Mouse (Mus musculus): Measurements from ENCODE around the gene Bcas1. TPM values are rescaled to one million over a fixed set of nuclear protein-coding genes. Genes with fewer than 3 reads are reported as not detected.

Gene Bcas1
- total and polyA plus RNA-seq, 3 experiments, result 0.13 to 0.35 TPM; not detected in 1

GRCm38 (mm10) chr2:170356667-170357374 lies 70.8 kb downstream of the Bcas1 start:
- no peak for DNase-seq (ENCODE audit: low read depth, low spot score)
- TF ChIP-seq SMC3 (IDR thresholded peaks at IDR 0.05; ENCODE audit: low read depth, low read length), result no peak
- no peak for TF ChIP-seq KAT2A (conservative IDR thresholded peaks at IDR 0.05; ENCODE audit: low read depth, low read length)
- TF ChIP-seq TCF12 (IDR thresholded peaks at IDR 0.05; ENCODE audit: low read depth, low read length), result no peak
- no peak for TF ChIP-seq MYC (IDR thresholded peaks at IDR 0.05; ENCODE audit: low read depth, low read length)
- TF ChIP-seq UBTF (IDR thresholded peaks at IDR 0.05; ENCODE audit: borderline replicate concordance, insufficient read depth, low read depth, low read length), result no peak
- no peak for TF ChIP-seq POLR2AphosphoS2 (IDR thresholded peaks at IDR 0.05; ENCODE audit: low read length)
- TF ChIP-seq RAD21 (IDR thresholded peaks at IDR 0.05; ENCODE audit: low read depth, low read length), result peak; percentile 4
- TF ChIP-seq ELF1 (IDR thresholded peaks at IDR 0.05; ENCODE audit: low read depth, low read length), result no peak
- no peak for TF ChIP-seq GABPA (IDR thresholded peaks at IDR 0.05; ENCODE audit: low read depth, low read length)
- TF ChIP-seq ETS1 (IDR thresholded peaks at IDR 0.05; ENCODE audit: low read depth, low read length), result no peak
- TF ChIP-seq HCFC1 (IDR thresholded peaks at IDR 0.05; ENCODE audit: low read depth, low read length), result no peak
- TF ChIP-seq TBP (IDR thresholded peaks at IDR 0.05; ENCODE audit: low read depth, low read length), result no peak
- peak; percentile 5 to 13 (median 8); a peak in 1 of 6 replicates for TF ChIP-seq CTCF (IDR thresholded peaks at IDR 0.05 in 2 of 3, conservative IDR thresholded peaks at IDR 0.05 in 1 of 3; ENCODE audit: control insufficient read depth in 1 of 3, insufficient read depth in 1 of 3, low read depth in 2 of 3, low read length in 3 of 3, poor library complexity in 1 of 3, severe bottlenecking in 1 of 3)
- TF ChIP-seq MAZ (IDR thresholded peaks at IDR 0.05; ENCODE audit: low read depth, low read length), result no peak
- TF ChIP-seq USF1 (IDR thresholded peaks at IDR 0.05; ENCODE audit: low read depth, low read length), result no peak
- TF ChIP-seq POLR2AphosphoS5 (IDR thresholded peaks at IDR 0.05; ENCODE audit: borderline replicate concordance, low read depth, low read length), result no peak
- TF ChIP-seq MAFK (IDR thresholded peaks at IDR 0.05; ENCODE audit: borderline replicate concordance, low read depth, low read length), result no peak
- Histone ChIP-seq H3K79me2 (ENCODE audit: control insufficient read depth, insufficient read depth, low read length, poor library complexity) (no peaks in the 10 kb centered on the region), H3K9ac (ENCODE audit: control insufficient read depth, low read depth, low read length, poor library complexity, severe bottlenecking) (no peak overlapping the region), H3K27me3 (ENCODE audit: control insufficient read depth in 1 of 2, insufficient read depth in 2 of 2, low read length in 2 of 2) (no peaks in the 10 kb centered on the region), H3K9me3 (replicated peaks; ENCODE audit: insufficient read depth, low read length) (no peaks in the 10 kb centered on the region), H3K36me3 (ENCODE audit: control insufficient read depth in 1 of 2, insufficient read depth in 2 of 2, low read length in 2 of 2) (no peaks in the 10 kb centered on the region), H3K4me3 (ENCODE audit: control insufficient read depth in 1 of 2, insufficient read depth in 1 of 2, low read depth in 2 of 2, low read length in 2 of 2) (no peak overlapping the region), H3K4me1 (ENCODE audit: control insufficient read depth in 1 of 2, insufficient read depth in 2 of 2, low read length in 2 of 2) (no peaks in the 10 kb centered on the region), H3K27ac (ENCODE audit: control insufficient read depth, low read depth, low read length) (no peak overlapping the region)

- Histone ChIP-seq H3K79me2 (ENCODE audit: control insufficient read depth, insufficient read depth, low read length, poor library complexity) (no peaks in the 10 kb centered on the region), H3K36me3 (ENCODE audit: control insufficient read depth in 1 of 2, insufficient read depth in 2 of 2, low read length in 2 of 2) (no peaks in the 10 kb centered on the region), H3K27ac (ENCODE audit: control insufficient read depth, low read depth, low read length) (no peak overlapping the region), H3K9ac (ENCODE audit: control insufficient read depth, low read depth, low read length, poor library complexity, severe bottlenecking) (no peak overlapping the region), H3K4me3 (ENCODE audit: control insufficient read depth in 1 of 2, insufficient read depth in 1 of 2, low read depth in 2 of 2, low read length in 2 of 2) (no peak overlapping the region), H3K4me1 (ENCODE audit: control insufficient read depth in 1 of 2, insufficient read depth in 2 of 2, low read length in 2 of 2) (no peaks in the 10 kb centered on the region), H3K9me3 (replicated peaks; ENCODE audit: insufficient read depth, low read length) (no peaks in the 10 kb centered on the region), H3K27me3 (ENCODE audit: control insufficient read depth in 1 of 2, insufficient read depth in 2 of 2, low read length in 2 of 2) (no peaks in the 10 kb centered on the region)
- peak; percentile 49 for DNase-seq (ENCODE audit: low read depth, low spot score)
- TF ChIP-seq SIN3A (IDR thresholded peaks at IDR 0.05; ENCODE audit: low read length) (no peak), ZC3H11A (IDR thresholded peaks at IDR 0.05; ENCODE audit: low read depth, low read length) (no peak), TAL1 (IDR thresholded peaks at IDR 0.05; ENCODE audit: low read length) (no peak), MXI1 (IDR thresholded peaks at IDR 0.05; ENCODE audit: low read depth, low read length) (no peak), MEF2A (IDR thresholded peaks at IDR 0.05; ENCODE audit: extremely low read depth, insufficient replicate concordance, low read depth, low read length, poor library complexity, severe bottlenecking) (no peak), CTCF (IDR thresholded peaks at IDR 0.05 in 2 of 3, conservative IDR thresholded peaks at IDR 0.05 in 1 of 3; ENCODE audit: control insufficient read depth in 1 of 3, insufficient read depth in 1 of 3, low read depth in 2 of 3, low read length in 3 of 3, poor library complexity in 1 of 3, severe bottlenecking in 1 of 3) (peak; percentile 51 to 71 (median 64)), RAD21 (IDR thresholded peaks at IDR 0.05; ENCODE audit: low read depth, low read length) (peak; percentile 22), CHD2 (IDR thresholded peaks at IDR 0.05; ENCODE audit: low read length) (no peak), HCFC1 (IDR thresholded peaks at IDR 0.05; ENCODE audit: low read depth, low read length) (no peak), TCF12 (IDR thresholded peaks at IDR 0.05; ENCODE audit: low read depth, low read length) (no peak), TBP (IDR thresholded peaks at IDR 0.05; ENCODE audit: low read depth, low read length) (no peak), GABPA (IDR thresholded peaks at IDR 0.05; ENCODE audit: low read depth, low read length) (no peak), NELFE (IDR thresholded peaks at IDR 0.05; ENCODE audit: low read depth, low read length) (no peak), ZNF384 (IDR thresholded peaks at IDR 0.05; ENCODE audit: low read depth, low read length) (no peak), POLR2AphosphoS2 (IDR thresholded peaks at IDR 0.05; ENCODE audit: low read length) (no peak), BHLHE40 (IDR thresholded peaks at IDR 0.05; ENCODE audit: borderline replicate concordance, low read depth, low read length) (no peak), SMC3 (IDR thresholded peaks at IDR 0.05; ENCODE audit: low read depth, low read length) (peak; percentile 70), GATA1 (IDR thresholded peaks at IDR 0.05; ENCODE audit: low read depth, low read length) (no peak), MYB (IDR thresholded peaks at IDR 0.05; ENCODE audit: low read depth, low read length) (no peak), EP300 (IDR thresholded peaks at IDR 0.05; ENCODE audit: low read depth in 1 of 2, low read length in 2 of 2) (no peak)
Observed at GRCm38 (mm10) chr2:170354963-170355367, 72.7 kb downstream of the Bcas1 start.

Measured in MEL (cell line).